Mouse (Mus musculus) embryonic fibroblast, embryonic 13.5 days (primary cell): ENCODE measurements around the gene Gm17482.
"Not testable (repeated sequence)": the region's sequence is repeated elsewhere in the genome, so short reads cannot be mapped to it uniquely, and the experiment has no call there.

ENCODE experiments used
- CTCF ChIP-seq: IDR thresholded peaks from 2 replicates; pipeline ENCODE4 v1.5.1; 2011; ENCODE audit warnings: mild to moderate bottlenecking, control low read depth, low read length, moderate library complexity, borderline replicate concordance; ENCODE audit not compliant: insufficient read depth
- POLR2A ChIP-seq: IDR thresholded peaks from 2 replicates; pipeline ENCODE4 v1.6.1; 2011; ENCODE audit warnings: low read depth, mild to moderate bottlenecking, control low read depth, low read length, moderate library complexity

DNA sequence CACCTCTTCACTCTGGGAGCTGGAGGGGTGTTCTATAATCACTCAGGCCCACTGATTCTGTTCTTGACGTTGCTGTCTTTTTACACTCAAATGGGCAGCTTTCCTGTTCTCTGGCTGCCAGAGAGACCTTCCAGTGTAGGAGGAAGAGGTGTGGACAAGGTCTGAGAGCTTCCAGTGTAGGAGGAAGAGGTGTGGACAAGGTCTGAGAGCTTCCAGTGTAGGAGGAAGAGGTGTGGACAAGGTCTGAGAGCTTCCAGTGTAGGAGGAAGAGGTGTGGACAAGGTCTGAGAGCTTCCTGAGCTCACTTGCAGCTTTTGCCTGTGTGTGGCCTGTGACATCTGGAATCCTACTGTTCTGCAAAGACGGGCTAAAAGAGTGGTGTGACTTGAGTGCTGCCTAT, 13.3 kb downstream of the Gm17482 start:
- TF ChIP-seq CTCF, POLR2A: not testable (repeated sequence)
